Mouse (Mus musculus) NIH3T3 (cell line): ENCODE results near the gene Nxph4.

ENCODE experiments used
- DNase-seq: peaks from one replicate; pipeline ENCODE4 v3.0.0-alpha.2; 2012; ENCODE audit warnings: low read depth

The Nxph4 gene

GRCm38 (mm10) chr10:127542720-127543119 lies 8.4 kb upstream of the Nxph4 start:
- DNase-seq: no peak

GRCm38 (mm10) chr10:127542084-127542483 lies 7.7 kb upstream of the Nxph4 start:
- DNase-seq: peak; percentile 14

GRCm38 (mm10) chr10:127541510-127541909 lies 7.2 kb upstream of the Nxph4 start:
- no peak for DNase-seq

- DNase-seq: peak; percentile 92
These were observed 3.7 kb upstream of the Nxph4 start for GRCm38 (mm10) chr10:127537854-127538583.

GRCm38 (mm10) chr10:127536586-127537314 lies 2.4 kb upstream of the Nxph4 start:
- DNase-seq: peak; percentile 79

- no peak for DNase-seq
These were observed 598 bp upstream of the Nxph4 start for GRCm38 (mm10) chr10:127534929-127535384.

- no peak for DNase-seq
These were observed 2.8 kb downstream of the Nxph4 start for GRCm38 (mm10) chr10:127531548-127531947.

GRCm38 (mm10) chr10:127530945-127531344 lies 3.4 kb downstream of the Nxph4 start:
- no peak for DNase-seq

GRCm38 (mm10) chr10:127527481-127527880 lies 6.9 kb downstream of the Nxph4 start:
- DNase-seq: no peak

GRCm38 (mm10) chr10:127526681-127527080 lies 7.7 kb downstream of the Nxph4 start:
- peak; percentile 30 for DNase-seq

GRCm38 (mm10) chr10:127526048-127526447 lies 8.3 kb downstream of the Nxph4 start:
- DNase-seq: no peak

- no peak for DNase-seq
These were observed 9.6 kb downstream of the Nxph4 start for GRCm38 (mm10) chr10:127524646-127525255.

GRCm38 (mm10) chr10:127522088-127522581 lies 12.2 kb downstream of the Nxph4 start, which contains the start of gene Shmt2:
TSS of gene Shmt2 (minus strand) at chr10:127522444.
- DNase-seq: peak; percentile 98

GRCm38 (mm10) chr10:127521611-127522080 lies 12.7 kb downstream of the Nxph4 start:
- DNase-seq: peak; percentile 71

GRCm38 (mm10) chr10:127520714-127521357 lies 13.5 kb downstream of the Nxph4 start:
- DNase-seq: no peak

- no peak for DNase-seq
These were observed 14.3 kb downstream of the Nxph4 start for GRCm38 (mm10) chr10:127519903-127520713.

- no peak for DNase-seq
These were observed 15.2 kb downstream of the Nxph4 start for GRCm38 (mm10) chr10:127519041-127519701.

- DNase-seq: no peak
These were observed 16.4 kb downstream of the Nxph4 start for GRCm38 (mm10) chr10:127517941-127518340.

- no peak for DNase-seq
These were observed 17.6 kb downstream of the Nxph4 start for GRCm38 (mm10) chr10:127516576-127517260.

- DNase-seq: no peak
These were observed 18.3 kb downstream of the Nxph4 start for GRCm38 (mm10) chr10:127515983-127516459.
